ENCODE assay signal across 10 mouse cellular contexts in the genomic region with DNA sequence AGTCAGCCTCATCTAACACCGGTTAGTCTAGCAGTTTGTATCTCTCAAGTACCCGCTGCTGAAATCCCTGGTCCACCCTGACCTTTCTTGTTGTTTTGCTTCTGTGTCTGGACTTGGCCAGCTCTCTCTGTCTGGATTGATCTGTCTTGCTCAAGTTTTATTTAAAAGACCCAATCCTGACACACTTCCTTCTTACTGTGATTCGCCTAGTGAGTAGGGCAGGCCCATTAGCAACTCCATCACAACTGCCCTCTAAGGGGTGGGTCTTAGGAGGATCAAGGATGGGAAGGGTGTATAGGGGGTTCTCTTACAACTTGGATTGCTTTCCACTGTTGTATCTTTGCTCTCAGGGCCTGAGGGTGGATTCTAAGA. TPM values are rescaled to one million over a fixed set of nuclear protein-coding genes. Genes with fewer than 3 reads are reported as not detected.
DNase-seq lines count a peak whose midpoint lies in the region; ATAC-seq lines count a peak whose summit lies in the region.
"Had no signal": no experiment of that assay in that cellular context is flagged by ENCODE, and none has a peak within 500 bp of the region (broad histone marks: within the 10 kb centered on the region; RNA-seq: fewer than 3 reads in every experiment).

No protein-coding gene starts in this region.

- peaks cover 4% of the 10 kb centered on the region; the same call in 1 of the 2 replicates for H3K9me3 ChIP-seq in forebrain, embryonic 10.5 days
- no peaks in the 10 kb centered on the region for H3K9me3 ChIP-seq in liver, embryonic 16.5 days (replicated peaks; ENCODE audit: control insufficient read depth, low read length)
- no peaks in the 10 kb centered on the region for H3K9me3 ChIP-seq in stomach, embryonic 14.5 days (ENCODE audit: control insufficient read depth, low read depth, low read length)

- peak overlapping the region; percentile 62 for H3K4me2 ChIP-seq in liver, embryonic 16.5 days (ENCODE audit: low read depth, low read length)
- peak overlapping the region; percentile 72 for H3K4me2 ChIP-seq in stomach, embryonic 14.5 days (replicated peaks; ENCODE audit: low read depth, low read length)

- H3K36me3 ChIP-seq in forebrain, embryonic 10.5 days (replicated peaks), result peaks cover 15% of the 10 kb centered on the region
- no peaks in the 10 kb centered on the region for H3K36me3 ChIP-seq in liver, embryonic 16.5 days (ENCODE audit: control insufficient read depth, insufficient read depth)
- no peaks in the 10 kb centered on the region for H3K36me3 ChIP-seq in stomach, embryonic 14.5 days (ENCODE audit: control insufficient read depth, insufficient read depth, low read length)

- ATAC-seq in liver, embryonic 16.5 days (ENCODE audit: low read depth), result no peak
- no peak for ATAC-seq in stomach, embryonic 14.5 days (ENCODE audit: insufficient number of reproducible peaks, insufficient read depth, low FRiP score, low read depth)

- H3K27ac ChIP-seq in forebrain, embryonic 10.5 days, result peak overlapping the region; percentile 88
- no peak overlapping the region for H3K27ac ChIP-seq in liver, embryonic 16.5 days (ENCODE audit: low read length)
- peak overlapping the region; percentile 70; the same call in 1 of the 2 replicates for H3K27ac ChIP-seq in stomach, embryonic 14.5 days (ENCODE audit: low read length)

- 72% methylated on average over 3 of the region's 3 CpGs for WGBS in forebrain, embryonic 10.5 days
- WGBS in liver, embryonic 16.5 days (ENCODE audit: insufficient replicate concordance), result 49% methylated on average over 3 of the region's 3 CpGs
- WGBS in stomach, embryonic 14.5 days, result 62% methylated on average over 3 of the region's 3 CpGs

- peak; percentile 9 for DNase-seq in embryo, embryonic 10 days (ENCODE audit: low spot score)
- DNase-seq in embryo, embryonic 9.5 days (ENCODE audit: extremely low spot score), result no peak
- DNase-seq in forebrain, embryonic 10.5 days (ENCODE audit: extremely low spot score, low spot score), result no peak
- peak; percentile 7 for DNase-seq in induced T-regulatory cell, adult 2 months (ENCODE audit: low read depth)
- no peak for DNase-seq in cerebellum, adult 11 months
- DNase-seq in left cerebral cortex, postnatal 14 days (ENCODE audit: low spot score in 2 of 2), result no peak

- peaks cover 41% of the 10 kb centered on the region for H3K4me1 ChIP-seq in forebrain, embryonic 10.5 days
- H3K4me1 ChIP-seq in liver, embryonic 16.5 days (ENCODE audit: control insufficient read depth, low read depth, low read length), result no peaks in the 10 kb centered on the region; the same call in 1 of the 2 replicates
- peaks cover 16% of the 10 kb centered on the region; the same call in 1 of the 2 replicates for H3K4me1 ChIP-seq in stomach, embryonic 14.5 days (ENCODE audit: control insufficient read depth, insufficient read depth, low read length)

- peak overlapping the region; percentile 52 for H3K9ac ChIP-seq in liver, embryonic 16.5 days (ENCODE audit: low read depth, low read length)
- H3K9ac ChIP-seq in stomach, embryonic 14.5 days (replicated peaks; ENCODE audit: low read depth, low read length), result peak overlapping the region; percentile 74; the same call in 1 of the 2 replicates

- peak overlapping the region; percentile 54 for H3K4me3 ChIP-seq in forebrain, embryonic 10.5 days
- peak overlapping the region; percentile 54 for H3K4me3 ChIP-seq in liver, embryonic 16.5 days (ENCODE audit: low read depth, low read length)
- H3K4me3 ChIP-seq in stomach, embryonic 14.5 days (ENCODE audit: low read depth, low read length), result peak overlapping the region; percentile 41; the same call in 1 of the 2 replicates

- intact Hi-C loops in left cerebral cortex, postnatal 14 days (cut with DNase I), result loop anchor here (5.0 kb wide), 1 partner anchor 52 kb away; the partner anchor contains the start of gene Tut4

- H3K27me3 ChIP-seq in forebrain, embryonic 10.5 days (ENCODE audit: poor library complexity, severe bottlenecking), result peaks cover 14% of the 10 kb centered on the region; the same call in 1 of the 2 replicates
- peaks cover 13% of the 10 kb centered on the region for H3K27me3 ChIP-seq in liver, embryonic 16.5 days (ENCODE audit: control insufficient read depth, insufficient read depth, low read depth, low read length)
- no peaks in the 10 kb centered on the region for H3K27me3 ChIP-seq in stomach, embryonic 14.5 days (ENCODE audit: control insufficient read depth, insufficient read depth, low read length)

RNA-seq across cellular contexts. Expression of gene Gpx7, which starts 1.0 kb away (rescaled TPM):
- 30.5 and 34.8 TPM in 2 replicates for polyA plus RNA-seq in forebrain, embryonic 10.5 days (2016; fragmentation: Nextera tagmentation; extraction: Ambion mirVana)
- 9.5 and 10.4 TPM in 2 replicates for polyA plus RNA-seq in liver, embryonic 16.5 days (2015; fragmentation: Nextera tagmentation; extraction: Ambion mirVana)
- 65.4 and 65.8 TPM in 2 replicates for polyA plus RNA-seq in stomach, embryonic 14.5 days (2014; fragmentation: Nextera tagmentation; extraction: Ambion mirVana)
- 10 to 100 TPM in 1 of 2 experiments, 1 to 10 TPM in 1; 9.4 to 10.1 TPM for total RNA-seq in left cerebral cortex, postnatal 14 days (2021)
- polyA plus RNA-seq: C2C12 had no signal

RNA-seq across cellular contexts. Expression of gene Shisal2a, which starts 22.6 kb away (rescaled TPM):
- polyA plus RNA-seq in forebrain, embryonic 10.5 days (2016; fragmentation: Nextera tagmentation; extraction: Ambion mirVana), result 1.7 and 1.8 TPM in 2 replicates
- 0.15 and 0.16 TPM in 2 replicates for polyA plus RNA-seq in liver, embryonic 16.5 days (2015; fragmentation: Nextera tagmentation; extraction: Ambion mirVana)
- 2.0 and 2.8 TPM in 2 replicates for polyA plus RNA-seq in stomach, embryonic 14.5 days (2014; fragmentation: Nextera tagmentation; extraction: Ambion mirVana)
- total RNA-seq in left cerebral cortex, postnatal 14 days (2021), result not detected
- polyA plus RNA-seq: C2C12; spleen, adult 2 months had no signal

RNA-seq across cellular contexts. Expression of gene Tut4, which starts 53.5 kb away (rescaled TPM):
- polyA plus RNA-seq in forebrain, embryonic 10.5 days (2016; fragmentation: Nextera tagmentation; extraction: Ambion mirVana), result 83.3 and 85.1 TPM in 2 replicates
- 17.1 and 17.9 TPM in 2 replicates for polyA plus RNA-seq in liver, embryonic 16.5 days (2015; fragmentation: Nextera tagmentation; extraction: Ambion mirVana)
- polyA plus RNA-seq in stomach, embryonic 14.5 days (2014; fragmentation: Nextera tagmentation; extraction: Ambion mirVana), result 84.6 and 94.5 TPM in 2 replicates
- total RNA-seq in left cerebral cortex, postnatal 14 days (2021), result 10 to 100 TPM; 33.3 to 41.0 TPM

Comparison
In these comparisons a context has a peak if more than half of its experiments do, and no peak if none do; other contexts are left out.
1. DNase-seq: peak in embryo, embryonic 10 days (single experiment) and induced T-regulatory cell, adult 2 months (single experiment); none in embryo, embryonic 9.5 days (single experiment), forebrain, embryonic 10.5 days (single experiment), cerebellum, adult 11 months (single experiment) and left cerebral cortex, postnatal 14 days (0 of 2).
2. Peak in every context shown above with its lines, with median percentiles within 50 percentile points of each other: H3K4me3 ChIP-seq.